Mouse (Mus musculus): ENCODE data around the gene Phf3. TPM values are rescaled to one million over a fixed set of nuclear protein-coding genes. Genes with fewer than 3 reads are reported as not detected.
A peak's percentile ranks its signal among the peaks of the same experiment; 100 is the strongest.

Gene Phf3
- total and polyA plus RNA-seq, 2 experiments from 2014 or later: 28.5 to 101 TPM

- DNase-seq (no peak), ATAC-seq (no peak)
- H3K27me3 ChIP-seq (ENCODE audit: insufficient read depth, low read length): no peaks in the 10 kb centered on the region
- 85% methylated on average over 9 of the region's 9 CpGs for WGBS
- no peak overlapping the region for H3K4me3 ChIP-seq (ENCODE audit: low read depth, low read length)
- no peak overlapping the region for H3K4me2 ChIP-seq (ENCODE audit: low read depth)
- 0 out of 2 replicates have a peak, but pooled peaks cover 3% of the 10 kb centered on the region for H3K9me3 ChIP-seq (ENCODE audit: low read length)
- no peaks in the 10 kb centered on the region for H3K36me3 ChIP-seq (ENCODE audit: insufficient read depth)
- no peaks in the 10 kb centered on the region for H3K4me1 ChIP-seq (ENCODE audit: insufficient read depth)
- H3K9ac ChIP-seq: no peak overlapping the region
- no peak overlapping the region for H3K27ac ChIP-seq (ENCODE audit: low read depth, low read length)
- no peak for TF ChIP-seq CTCF (IDR thresholded peaks at IDR 0.05; ENCODE audit: low read depth)
Observed at GRCm38 (mm10) chr1:30786583-30786982, 87.1 kb downstream of the Phf3 start.

GRCm38 (mm10) chr1:30783741-30784140 lies 90.0 kb downstream of the Phf3 start:
- H3K27me3 ChIP-seq (ENCODE audit: insufficient read depth, low read length): no peaks in the 10 kb centered on the region
- DNase-seq (no peak), ATAC-seq (no peak)
- H3K4me2 ChIP-seq (ENCODE audit: low read depth): no peak overlapping the region
- H3K4me1 ChIP-seq (ENCODE audit: insufficient read depth): no peaks in the 10 kb centered on the region
- 0 out of 2 replicates have a peak, but pooled peaks cover 3% of the 10 kb centered on the region for H3K9me3 ChIP-seq (ENCODE audit: low read length)
- no peak overlapping the region for H3K9ac ChIP-seq
- no peak for TF ChIP-seq CTCF (IDR thresholded peaks at IDR 0.05; ENCODE audit: low read depth)
- H3K36me3 ChIP-seq (ENCODE audit: insufficient read depth): no peaks in the 10 kb centered on the region
- 82% methylated on average over 6 of the region's 6 CpGs for WGBS
- no peak overlapping the region for H3K27ac ChIP-seq (ENCODE audit: low read depth, low read length)
- H3K4me3 ChIP-seq (ENCODE audit: low read depth, low read length): no peak overlapping the region

- DNase-seq (no peak), ATAC-seq (no peak)
- WGBS: 52% methylated on average over 6 of the region's 6 CpGs
- no peaks in the 10 kb centered on the region for H3K4me1 ChIP-seq (ENCODE audit: insufficient read depth)
- no peak overlapping the region for H3K4me3 ChIP-seq (ENCODE audit: low read depth, low read length)
- TF ChIP-seq CTCF (IDR thresholded peaks at IDR 0.05; ENCODE audit: low read depth): peak; percentile 58
- H3K9me3 ChIP-seq (ENCODE audit: low read length): no peaks in the 10 kb centered on the region
- H3K4me2 ChIP-seq (ENCODE audit: low read depth): no peak overlapping the region
- H3K36me3 ChIP-seq (ENCODE audit: insufficient read depth): no peaks in the 10 kb centered on the region
- H3K9ac ChIP-seq: no peak overlapping the region
- H3K27me3 ChIP-seq (ENCODE audit: insufficient read depth, low read length): no peaks in the 10 kb centered on the region
- no peak overlapping the region for H3K27ac ChIP-seq (ENCODE audit: low read depth, low read length)
Observed at GRCm38 (mm10) chr1:30780293-30780692, 93.4 kb downstream of the Phf3 start.

GRCm38 (mm10) chr1:30779562-30779961 lies 94.2 kb downstream of the Phf3 start:
- Histone ChIP-seq H3K36me3 (ENCODE audit: insufficient read depth) (no peaks in the 10 kb centered on the region), H3K27ac (ENCODE audit: low read depth, low read length) (no peak overlapping the region), H3K9me3 (ENCODE audit: low read length) (no peaks in the 10 kb centered on the region), H3K9ac (no peak overlapping the region), H3K4me1 (ENCODE audit: insufficient read depth) (no peaks in the 10 kb centered on the region), H3K4me3 (ENCODE audit: low read depth, low read length) (no peak overlapping the region), H3K27me3 (ENCODE audit: insufficient read depth, low read length) (no peaks in the 10 kb centered on the region), H3K4me2 (ENCODE audit: low read depth) (no peak overlapping the region)
- DNase-seq: no peak
- no peak for ATAC-seq
- 91% methylated on average over 3 of the region's 3 CpGs for WGBS
- TF ChIP-seq CTCF (IDR thresholded peaks at IDR 0.05; ENCODE audit: low read depth): no peak

GRCm38 (mm10) chr1:30778374-30779005 lies 95.2 kb downstream of the Phf3 start:
- ATAC-seq (peak; percentile 47; the same call in 1 of the 2 replicates), DNase-seq (peak; percentile 73)
- Histone ChIP-seq H3K4me1 (ENCODE audit: insufficient read depth) (no peaks in the 10 kb centered on the region), H3K4me3 (ENCODE audit: low read depth, low read length) (no peak overlapping the region), H3K27me3 (ENCODE audit: insufficient read depth, low read length) (no peaks in the 10 kb centered on the region), H3K36me3 (ENCODE audit: insufficient read depth) (no peaks in the 10 kb centered on the region), H3K4me2 (ENCODE audit: low read depth) (0 out of 2 replicates have a peak overlapping the region, but pooled peaks have one; percentile 13), H3K9me3 (ENCODE audit: low read length) (no peaks in the 10 kb centered on the region), H3K27ac (ENCODE audit: low read depth, low read length) (no peak overlapping the region), H3K9ac (no peak overlapping the region)
- peak; percentile 84 for TF ChIP-seq CTCF (IDR thresholded peaks at IDR 0.05; ENCODE audit: low read depth)
- WGBS: 20% methylated on average over 14 of the region's 14 CpGs

GRCm38 (mm10) chr1:30776196-30776595 lies 97.5 kb downstream of the Phf3 start:
- 46% methylated on average over 2 of the region's 2 CpGs for WGBS

GRCm38 (mm10) chr1:30773662-30774061 lies 100.1 kb downstream of the Phf3 start:
- Histone ChIP-seq H3K27me3 (ENCODE audit: insufficient read depth, low read length) (no peaks in the 10 kb centered on the region), H3K36me3 (ENCODE audit: insufficient read depth) (no peaks in the 10 kb centered on the region), H3K9ac (no peak overlapping the region), H3K4me2 (ENCODE audit: low read depth) (no peak overlapping the region), H3K4me3 (ENCODE audit: low read depth, low read length) (no peak overlapping the region), H3K9me3 (ENCODE audit: low read length) (no peaks in the 10 kb centered on the region), H3K27ac (ENCODE audit: low read depth, low read length) (no peak overlapping the region), H3K4me1 (ENCODE audit: insufficient read depth) (no peaks in the 10 kb centered on the region)
- WGBS: 78% methylated on average over 6 of the region's 6 CpGs
- ATAC-seq (no peak), DNase-seq (no peak)
- no peak for TF ChIP-seq CTCF (IDR thresholded peaks at IDR 0.05; ENCODE audit: low read depth)

More at GRCm38 (mm10) chr1:30776196-30776595, 97.5 kb downstream of the Phf3 start:
- no peak overlapping the region for H3K9ac ChIP-seq
- 0 out of 2 replicates have a peak, but pooled peaks have one; percentile 29 for TF ChIP-seq CTCF (IDR thresholded peaks at IDR 0.05; ENCODE audit: low read depth)
- no peaks in the 10 kb centered on the region for H3K36me3 ChIP-seq (ENCODE audit: insufficient read depth)
- no peak overlapping the region for H3K27ac ChIP-seq (ENCODE audit: low read depth, low read length)
- H3K4me3 ChIP-seq (ENCODE audit: low read depth, low read length): no peak overlapping the region
- DNase-seq: peak; percentile 30
- no peaks in the 10 kb centered on the region for H3K9me3 ChIP-seq (ENCODE audit: low read length)
- H3K27me3 ChIP-seq (ENCODE audit: insufficient read depth, low read length): no peaks in the 10 kb centered on the region
- no peak overlapping the region for H3K4me2 ChIP-seq (ENCODE audit: low read depth)
- ATAC-seq: no peak
- no peaks in the 10 kb centered on the region for H3K4me1 ChIP-seq (ENCODE audit: insufficient read depth)
